Mouse (Mus musculus) gastrocnemius, adult 2 months (tissue): ENCODE results near the gene Ddah1. TPM values are rescaled to one million over a fixed set of nuclear protein-coding genes. Genes with fewer than 3 reads are reported as not detected.
A peak's percentile ranks its signal among the peaks of the same experiment; 100 is the strongest.

ENCODE experiments used
- DNase-seq: peaks from one replicate; pipeline ENCODE4 v3.0.0; 2022
- H3K27ac ChIP-seq: fragments of 200-600 bp; 2 replicates; pipeline ENCODE4 v1.8.1; 2022; ENCODE audit warnings: mild to moderate bottlenecking
- H3K4me3 ChIP-seq: fragments of 200-600 bp; 2 replicates; pipeline ENCODE4 v1.8.1; 2022; ENCODE audit warnings: mild to moderate bottlenecking, moderate library complexity
- CTCF ChIP-seq: fragments of 200-600 bp; IDR thresholded peaks from 2 replicates; pipeline ENCODE4 v1.8.1; 2022; ENCODE audit warnings: antibody characterized with exemption, mild to moderate bottlenecking, moderate library complexity
- intact Hi-C: fragments of 180-260 bp; cut with DNase I; formaldehyde crosslinking; loops from one replicate; pipeline ENCODE4 v1.15.1; 2025
- total RNA-seq, 2 experiments: library from RNA; stranded (reverse); gene quantifications; 2 replicates each; pipeline ENCODE4 v1.2.3; 2021

Gene Ddah1
- total RNA-seq, 2 experiments from 2014 or later, result 2.2 to 4.4 TPM

- intact Hi-C loops, result no loop called here
- DNase-seq, result peak; percentile 52
- Histone ChIP-seq H3K4me3 (peak overlapping the region; percentile 63), H3K27ac (peak overlapping the region; percentile 52)
- no peak for TF ChIP-seq CTCF
Measured at GRCm38 (mm10) chr3:145827191-145828045, 68.9 kb downstream of the Ddah1 start.

DNA sequence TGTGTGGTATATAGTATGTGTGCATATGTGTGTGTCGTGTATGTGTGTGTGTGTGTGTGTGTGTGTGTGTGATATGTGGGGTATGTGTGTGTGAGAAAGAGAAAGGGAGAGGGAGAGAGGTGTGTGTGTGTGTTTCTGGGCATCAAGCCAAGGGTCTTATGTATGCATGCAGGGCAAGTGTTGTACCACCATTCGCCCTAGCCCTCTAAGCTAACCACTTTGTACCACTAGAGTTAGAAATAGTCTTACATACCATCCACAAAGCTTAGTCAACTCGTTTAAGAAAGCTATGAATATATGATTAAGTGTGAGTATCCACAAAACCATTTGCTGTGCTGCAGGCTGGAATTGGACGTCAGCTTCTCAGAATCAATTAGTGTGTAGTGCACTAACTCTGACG is 70.4 kb downstream of the Ddah1 start:
- no peak overlapping the region for H3K27ac ChIP-seq
- TF ChIP-seq CTCF, result no peak
- DNase-seq, result no peak
- no peak overlapping the region for H3K4me3 ChIP-seq
- intact Hi-C loops, result no loop called here

- TF ChIP-seq CTCF, result no peak
- intact Hi-C loops, result no loop called here
- H3K4me3 ChIP-seq, result no peak overlapping the region
- peak overlapping the region; percentile 6; the same call in 1 of the 2 replicates for H3K27ac ChIP-seq
- peak; percentile 37 for DNase-seq
Measured at GRCm38 (mm10) chr3:145833948-145834538, 75.6 kb downstream of the Ddah1 start.

- no peak for TF ChIP-seq CTCF
- intact Hi-C loops, result no loop called here
- Histone ChIP-seq H3K27ac (no peak overlapping the region), H3K4me3 (no peak overlapping the region)
- no peak for DNase-seq
Measured at GRCm38 (mm10) chr3:145838281-145838680, 79.8 kb downstream of the Ddah1 start.

- H3K27ac ChIP-seq, result no peak overlapping the region
- DNase-seq, result no peak
Measured at GRCm38 (mm10) chr3:145841961-145842710, 83.7 kb downstream of the Ddah1 start.

GRCm38 (mm10) chr3:145843836-145844235 is 85.4 kb downstream of the Ddah1 start:
- H3K4me3 ChIP-seq, result no peak overlapping the region
- no peak for TF ChIP-seq CTCF
- DNase-seq, result peak; percentile 78
- H3K27ac ChIP-seq, result no peak overlapping the region
- intact Hi-C loops, result no loop called here

More at GRCm38 (mm10) chr3:145841961-145842710, 83.7 kb downstream of the Ddah1 start:
- intact Hi-C loops, result no loop called here
- H3K4me3 ChIP-seq, result no peak overlapping the region
- TF ChIP-seq CTCF, result no peak

- Histone ChIP-seq H3K4me3 (no peak overlapping the region), H3K27ac (no peak overlapping the region)
- intact Hi-C loops, result no loop called here
- no peak for TF ChIP-seq CTCF
- DNase-seq, result no peak
Measured at GRCm38 (mm10) chr3:145844891-145845290, 86.4 kb downstream of the Ddah1 start.

GRCm38 (mm10) chr3:145846255-145846654 is 87.8 kb downstream of the Ddah1 start:
- H3K4me3 ChIP-seq, result no peak overlapping the region
- intact Hi-C loops, result no loop called here
- TF ChIP-seq CTCF, result no peak
- DNase-seq, result no peak
- H3K27ac ChIP-seq, result no peak overlapping the region

DNA sequence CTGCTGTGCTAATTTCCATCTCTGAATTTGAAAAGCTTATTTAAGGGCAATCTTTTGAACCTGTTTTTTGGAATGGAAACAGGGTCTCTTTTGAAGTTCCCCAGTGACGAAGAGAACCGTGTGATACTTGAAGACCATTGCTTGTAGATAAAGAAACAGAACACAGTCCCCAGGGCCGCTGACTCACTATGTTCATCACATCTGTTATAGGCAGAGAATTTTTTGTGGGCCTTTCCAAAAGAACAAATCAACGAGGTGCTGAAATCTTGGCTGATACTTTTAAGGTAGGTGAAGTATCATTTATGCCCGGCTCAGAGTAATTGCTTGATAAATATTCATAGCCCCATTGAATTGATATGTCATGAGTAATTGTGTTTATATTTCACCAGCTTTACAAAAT is 93.6 kb downstream of the Ddah1 start:
- intact Hi-C loops, result no loop called here
- no peak for TF ChIP-seq CTCF
- no peak for DNase-seq
- H3K27ac ChIP-seq, result no peak overlapping the region
- H3K4me3 ChIP-seq, result no peak overlapping the region

DNA sequence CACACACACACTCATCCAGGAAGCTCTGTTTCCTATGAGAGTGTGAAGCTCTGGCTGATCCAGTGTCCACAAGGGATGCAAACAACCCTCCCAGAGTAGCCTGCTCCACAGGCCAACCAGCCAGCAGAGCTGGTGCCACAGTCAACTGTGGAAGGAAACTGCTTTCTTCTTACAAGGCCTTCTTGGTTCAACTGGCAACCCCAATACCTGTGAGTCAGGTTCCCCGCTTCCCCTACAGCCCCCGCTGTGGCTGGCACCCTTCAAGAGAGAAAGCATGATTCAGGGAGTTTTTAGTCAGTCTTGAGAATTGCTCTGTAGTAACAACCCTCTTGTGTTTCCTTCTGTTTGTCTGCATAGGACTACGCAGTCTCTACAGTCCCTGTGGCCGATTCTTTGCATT is 94.3 kb downstream of the Ddah1 start:
- DNase-seq, result no peak
- intact Hi-C loops, result no loop called here
- no peak for TF ChIP-seq CTCF
- Histone ChIP-seq H3K4me3 (no peak overlapping the region), H3K27ac (no peak overlapping the region)

DNA sequence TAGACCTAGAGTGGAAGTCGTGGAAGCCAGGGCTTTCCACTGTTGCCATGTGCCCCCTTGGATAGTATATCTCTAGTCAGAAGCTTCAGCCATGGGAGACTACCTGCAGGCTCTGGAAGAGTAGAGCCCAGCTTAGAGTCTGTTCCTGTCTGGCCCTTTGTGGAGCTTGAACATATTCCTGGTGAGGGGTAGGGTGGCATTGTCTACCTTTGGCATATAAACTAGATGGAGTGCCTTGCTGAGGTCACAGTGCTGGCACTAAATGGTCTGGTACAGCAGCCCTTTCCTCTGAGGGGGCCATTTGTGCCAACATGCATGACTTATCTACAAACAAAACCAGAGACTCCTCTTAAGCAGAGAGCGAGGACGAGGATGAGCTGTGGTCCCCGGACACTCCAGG is 95.2 kb downstream of the Ddah1 start:
- no peak overlapping the region for H3K4me3 ChIP-seq
- TF ChIP-seq CTCF, result no peak
- no peak overlapping the region for H3K27ac ChIP-seq
- no peak for DNase-seq
- intact Hi-C loops, result no loop called here

- TF ChIP-seq CTCF, result no peak
- DNase-seq, result no peak
- intact Hi-C loops, result no loop called here
- no peak overlapping the region for H3K4me3 ChIP-seq
- H3K27ac ChIP-seq, result no peak overlapping the region
Measured at GRCm38 (mm10) chr3:145854427-145854826, 96.0 kb downstream of the Ddah1 start.

GRCm38 (mm10) chr3:145855299-145855698 is 96.8 kb downstream of the Ddah1 start:
- no peak for TF ChIP-seq CTCF

More at GRCm38 (mm10) chr3:145855299-145855698, 96.8 kb downstream of the Ddah1 start:
- intact Hi-C loops, result no loop called here
- Histone ChIP-seq H3K27ac (peak overlapping the region; percentile 41; the same call in 1 of the 2 replicates), H3K4me3 (no peak overlapping the region)
- DNase-seq, result no peak
